Mouse (Mus musculus): ENCODE measurements around the gene Siah2.

GRCm38 (mm10) chr3:58714767-58715166, 22.6 kb upstream of the Siah2 start:
- TF ChIP-seq CTCF (IDR thresholded peaks at IDR 0.05; ENCODE audit: low read depth, low read length), result no peak
- TF ChIP-seq TAL1 (conservative IDR thresholded peaks at IDR 0.05; ENCODE audit: low read depth, low read length), result no peak

Data from G1E (cell line).